ENCODE assay signal across 31 mouse cellular contexts in genomic region chr1:127952276-127952675, GRCm38 (mm10).
"Had no signal": no experiment of that assay in that cellular context is flagged by ENCODE, and none has a peak within 500 bp of the region (broad histone marks: within the 10 kb centered on the region; RNA-seq: fewer than 3 reads in every experiment).

No protein-coding gene starts in this region.

- ATAC-seq: liver, postnatal 0 days; lung, postnatal 0 days; midbrain, embryonic 13.5 days; midbrain, embryonic 15.5 days; midbrain, embryonic 16.5 days had no signal

- H3K4me3 ChIP-seq: limb, embryonic 10.5 days; limb, embryonic 12.5 days; limb, embryonic 13.5 days; limb, embryonic 15.5 days; liver, embryonic 13.5 days; liver, embryonic 15.5 days; lung, embryonic 15.5 days; megakaryocyte, embryonic 14.5 days; midbrain, embryonic 10.5 days; midbrain, embryonic 12.5 days; midbrain, embryonic 13.5 days; midbrain, embryonic 15.5 days; myocyte; neural tube, embryonic 12.5 days had no signal

- H3K27me3 ChIP-seq: limb, embryonic 12.5 days; limb, embryonic 13.5 days; limb, embryonic 15.5 days; liver, embryonic 13.5 days; liver, embryonic 15.5 days; lung, embryonic 15.5 days; megakaryocyte, embryonic 14.5 days; midbrain, embryonic 12.5 days; midbrain, embryonic 13.5 days; midbrain, embryonic 15.5 days; neural tube, embryonic 12.5 days had no signal

- H3K4me2 ChIP-seq: limb, embryonic 12.5 days; limb, embryonic 13.5 days; limb, embryonic 15.5 days; liver, embryonic 11.5 days; liver, embryonic 13.5 days; liver, embryonic 15.5 days; lung, embryonic 14.5 days; lung, embryonic 15.5 days; midbrain, embryonic 11.5 days; midbrain, embryonic 12.5 days; midbrain, embryonic 13.5 days; midbrain, embryonic 15.5 days; neural tube, embryonic 12.5 days had no signal

- DNase-seq: left cerebral cortex, postnatal 4 days; liver; liver, embryonic 13.5 days; liver, postnatal 0 days; lung, adult 18-20 months; lung, adult 2 months; lung, embryonic 14.5 days; lung, postnatal 10 days; lung, postnatal 14 days; lung, postnatal 36 days; lung, postnatal 4 days; midbrain, embryonic 14.5 days had no signal

- H3K9me3 ChIP-seq: limb, embryonic 10.5 days; limb, embryonic 15.5 days; liver, embryonic 13.5 days; liver, embryonic 15.5 days; lung, embryonic 15.5 days; midbrain, embryonic 13.5 days; midbrain, embryonic 15.5 days had no signal

- H3K36me3 ChIP-seq: lung, embryonic 15.5 days; midbrain, embryonic 15.5 days had no signal

- H3K4me1 ChIP-seq: limb, embryonic 10.5 days; limb, embryonic 12.5 days; limb, embryonic 13.5 days; limb, embryonic 15.5 days; liver, embryonic 13.5 days; liver, embryonic 15.5 days; lung, embryonic 15.5 days; midbrain, embryonic 10.5 days; midbrain, embryonic 12.5 days; midbrain, embryonic 13.5 days; midbrain, embryonic 15.5 days; neural tube, embryonic 12.5 days had no signal

- H3K27ac ChIP-seq: limb, embryonic 10.5 days; limb, embryonic 12.5 days; limb, embryonic 13.5 days; limb, embryonic 15.5 days; liver, embryonic 13.5 days; liver, embryonic 14.5 days; liver, embryonic 15.5 days; lung, embryonic 15.5 days; macrophage; midbrain, embryonic 10.5 days; midbrain, embryonic 12.5 days; midbrain, embryonic 13.5 days; midbrain, embryonic 15.5 days; neural tube, embryonic 12.5 days had no signal

- H3K9ac ChIP-seq: limb, embryonic 12.5 days; limb, embryonic 13.5 days; limb, embryonic 15.5 days; liver, embryonic 13.5 days; liver, embryonic 14.5 days; liver, embryonic 15.5 days; liver, postnatal 0 days; lung, embryonic 14.5 days; lung, embryonic 15.5 days; midbrain, embryonic 12.5 days; midbrain, embryonic 13.5 days; midbrain, embryonic 15.5 days; neural tube, embryonic 12.5 days had no signal
